Mouse (Mus musculus) forebrain, embryonic 14.5 days (tissue): ENCODE data around the gene Hsd17b13. TPM values are rescaled to one million over a fixed set of nuclear protein-coding genes. Genes with fewer than 3 reads are reported as not detected.
"Not testable (repeated sequence)": the region's sequence is repeated elsewhere in the genome, so short reads cannot be mapped to it uniquely, and the experiment has no call there.

Experiments used
- ATAC-seq: fragments of 200-750 bp; cut with Nextera tagmentation; 2 replicates; pipeline ENCODE4 v1.8.0; 2017; ENCODE audit warnings: mild to moderate bottlenecking, moderate library complexity
- DNase-seq: peaks from one replicate; pipeline ENCODE4 v3.0.0-alpha.2; 2015; ENCODE audit warnings: low spot score
- H3K27ac ChIP-seq: fragments of 300-500 bp; sonication (generic); 2 replicates; pipeline ENCODE4 v1.5.1; 2014; ENCODE audit warnings: low read depth, mild to moderate bottlenecking, control low read depth, low read length, moderate library complexity
- H3K27me3 ChIP-seq: fragments of 300-500 bp; sonication (generic); replicated peaks from 2 replicates; pipeline ENCODE4 v1.6.1; 2014; ENCODE audit warnings: low read length, control low read depth, mixed read lengths; ENCODE audit not compliant: control insufficient read depth, insufficient read depth
- H3K36me3 ChIP-seq: fragments of 300-500 bp; sonication (generic); 2 replicates; pipeline ENCODE4 v1.6.1; 2014; ENCODE audit warnings: low read length, control low read depth; ENCODE audit not compliant: control insufficient read depth, insufficient read depth
- H3K4me1 ChIP-seq: fragments of 300-500 bp; sonication (generic); 2 replicates; pipeline ENCODE4 v1.6.1; 2014; ENCODE audit warnings: antibody characterized with exemption, low read length, control low read depth; ENCODE audit not compliant: control insufficient read depth, insufficient read depth
- H3K4me2 ChIP-seq: fragments of 300-500 bp; sonication (generic); 2 replicates; pipeline ENCODE4 v1.6.1; 2014; ENCODE audit warnings: mild to moderate bottlenecking, control low read depth, low read length
- H3K4me3 ChIP-seq: fragments of 300-500 bp; sonication (generic); 2 replicates; pipeline ENCODE4 v1.5.1; 2014; ENCODE audit warnings: low read depth, low read length, control low read depth
- H3K9ac ChIP-seq: fragments of 300-500 bp; sonication (generic); 2 replicates; pipeline ENCODE4 v1.6.1; 2014; ENCODE audit warnings: mild to moderate bottlenecking, low read length, control low read depth, moderate library complexity
- H3K9me3 ChIP-seq: fragments of 300-500 bp; sonication (generic); replicated peaks from 2 replicates; pipeline ENCODE4 v1.6.1; 2016; ENCODE audit warnings: low read length, control low read depth, mixed read lengths; ENCODE audit not compliant: control insufficient read depth
- WGBS: fragments of 180-500 bp; shearing (Covaris S2); extraction: QIAGEN DNeasy Blood & Tissue Kit; methylation state at CpG from one replicate; pipeline ENCODE4 v1.1.7; 2014; 5-methylcytosine and 5-hydroxymethylcytosine counted together
- polyA plus RNA-seq: library from polyadenylated mRNA; unstranded; fragments of >200 nt; fragmentation: Nextera tagmentation; extraction: Ambion mirVana; gene quantifications from 2 replicates; pipeline ENCODE4 v1.2.1, GENCODE M21; 2014

The Hsd17b13 gene
- polyA plus RNA-seq, result not detected in 2 replicates

GRCm38 (mm10) chr5:103977297-103977696 is at the start of gene Hsd17b13:
Gene Hsd17b13, minus strand, starts transcription at chr5:103977410.
- Histone ChIP-seq H3K27me3 (no peaks in the 10 kb centered on the region), H3K9me3 (no peaks in the 10 kb centered on the region), H3K4me3 (no peak within 1 kb of the TSS), H3K9ac (no peak within 1 kb of the TSS), H3K4me1 (no peaks in the 10 kb centered on the region), H3K4me2 (no peak within 1 kb of the TSS), H3K36me3 (no peaks in the 10 kb centered on the region), H3K27ac (no peak within 1 kb of the TSS)
- WGBS, result 85% methylated on average over 4 of the region's 4 CpGs
- ATAC-seq, result no peak
- DNase-seq, result no peak

GRCm38 (mm10) chr5:104025245-104025854 is 48.1 kb upstream of the Hsd17b13 start:
- no peak overlapping the region for H3K4me2 ChIP-seq
- H3K4me3 ChIP-seq, result no peak overlapping the region
- no peaks in the 10 kb centered on the region for H3K9me3 ChIP-seq
- DNase-seq (no peak), ATAC-seq (no peak)
- no peak overlapping the region for H3K27ac ChIP-seq
- H3K36me3 ChIP-seq, result no peaks in the 10 kb centered on the region
- H3K9ac ChIP-seq, result no peak overlapping the region
- H3K4me1 ChIP-seq, result no peaks in the 10 kb centered on the region
- 45% methylated on average over 17 of the region's 17 CpGs for WGBS
- no peaks in the 10 kb centered on the region for H3K27me3 ChIP-seq

- ATAC-seq (no peak), DNase-seq (no peak)
- no peaks in the 10 kb centered on the region for H3K27me3 ChIP-seq
- no peaks in the 10 kb centered on the region for H3K4me1 ChIP-seq
- H3K9me3 ChIP-seq, result no peaks in the 10 kb centered on the region
- 77% methylated on average over 11 of the region's 11 CpGs for WGBS
- H3K4me2 ChIP-seq, result no peak overlapping the region
- H3K9ac ChIP-seq, result no peak overlapping the region
- H3K36me3 ChIP-seq, result no peaks in the 10 kb centered on the region
- H3K27ac ChIP-seq, result no peak overlapping the region
- H3K4me3 ChIP-seq, result no peak overlapping the region
Observed at GRCm38 (mm10) chr5:104024762-104025161, 47.6 kb upstream of the Hsd17b13 start.

- H3K4me1 ChIP-seq, H3K27ac ChIP-seq, H3K9ac ChIP-seq, H3K9me3 ChIP-seq, H3K27me3 ChIP-seq, H3K36me3 ChIP-seq, DNase-seq, H3K4me2 ChIP-seq, H3K4me3 ChIP-seq, ATAC-seq: not testable (repeated sequence)
- WGBS, result 87% methylated on average over 5 of the region's 5 CpGs
Observed at GRCm38 (mm10) chr5:104024193-104024592, 47.0 kb upstream of the Hsd17b13 start.

- H3K4me2 ChIP-seq, result no peak overlapping the region
- no peak overlapping the region for H3K9ac ChIP-seq
- no peak overlapping the region for H3K27ac ChIP-seq
- no peaks in the 10 kb centered on the region for H3K4me1 ChIP-seq
- H3K36me3 ChIP-seq, result no peaks in the 10 kb centered on the region
- H3K4me3 ChIP-seq, result no peak overlapping the region
- no peaks in the 10 kb centered on the region for H3K27me3 ChIP-seq
- no peaks in the 10 kb centered on the region for H3K9me3 ChIP-seq
- WGBS, result 76% methylated on average over 8 of the region's 8 CpGs
- no peak for ATAC-seq
- no peak for DNase-seq
Observed at GRCm38 (mm10) chr5:104023289-104024020, 46.2 kb upstream of the Hsd17b13 start.

GRCm38 (mm10) chr5:104022558-104022957 is 45.3 kb upstream of the Hsd17b13 start:
- no peaks in the 10 kb centered on the region for H3K36me3 ChIP-seq
- H3K9ac ChIP-seq, result no peak overlapping the region
- WGBS, result 39% methylated on average over 5 of the region's 5 CpGs

GRCm38 (mm10) chr5:104021597-104022378 is 44.6 kb upstream of the Hsd17b13 start, which contains the start of gene Hsd17b11:
Gene Hsd17b11, minus strand, starts transcription at chr5:104021919.
- peak within 1 kb of the TSS; percentile 58 for H3K4me2 ChIP-seq
- no peaks in the 10 kb centered on the region for H3K4me1 ChIP-seq
- H3K27ac ChIP-seq, result no peak within 1 kb of the TSS
- H3K4me3 ChIP-seq, result peak within 1 kb of the TSS; percentile 35
- H3K27me3 ChIP-seq, result no peaks in the 10 kb centered on the region
- H3K9me3 ChIP-seq, result no peaks in the 10 kb centered on the region
- WGBS, result 2% methylated on average over 31 of the region's 31 CpGs
- ATAC-seq (peak; percentile 78), DNase-seq (peak; percentile 67)
- no peaks in the 10 kb centered on the region for H3K36me3 ChIP-seq
- H3K9ac ChIP-seq, result peak within 1 kb of the TSS; percentile 60

More at GRCm38 (mm10) chr5:104022558-104022957, 45.3 kb upstream of the Hsd17b13 start:
- no peaks in the 10 kb centered on the region for H3K9me3 ChIP-seq
- H3K4me1 ChIP-seq, result no peaks in the 10 kb centered on the region
- H3K4me2 ChIP-seq, result peak overlapping the region; percentile 58
- H3K27me3 ChIP-seq, result no peaks in the 10 kb centered on the region
- DNase-seq (no peak), ATAC-seq (no peak)
- no peak overlapping the region for H3K4me3 ChIP-seq
- H3K27ac ChIP-seq, result no peak overlapping the region

GRCm38 (mm10) chr5:104011419-104011818 is 34.2 kb upstream of the Hsd17b13 start:
- DNase-seq, result no peak
- Histone ChIP-seq H3K4me3 (no peak overlapping the region), H3K9me3 (no peaks in the 10 kb centered on the region), H3K27me3 (no peaks in the 10 kb centered on the region), H3K27ac (no peak overlapping the region), H3K36me3 (no peaks in the 10 kb centered on the region), H3K4me2 (no peak overlapping the region), H3K9ac (no peak overlapping the region), H3K4me1 (no peaks in the 10 kb centered on the region)
- no peak for ATAC-seq
